Mouse (Mus musculus) mammary gland, adult 2 months (tissue): ENCODE results near the gene Slc2a12. TPM values are rescaled to one million over a fixed set of nuclear protein-coding genes. Genes with fewer than 3 reads are reported as not detected.

ENCODE experiments used
- polyA plus RNA-seq: library from polyadenylated mRNA; depleted of rRNA; stranded (reverse); fragments of >200 nt; gene quantifications from 2 replicates; pipeline ENCODE4 v1.2.3, GENCODE M21; 2012; ENCODE audit warnings: low replicate concordance; rRNA removed

Gene Slc2a12
- polyA plus RNA-seq = 0.98 and 4.3 TPM in 2 replicates

GRCm38 (mm10) chr10:22644853-22645491 is at the start of gene Slc2a12:
Gene Slc2a12 (plus strand): TSS chr10:22645011.

GRCm38 (mm10) chr10:22731272-22732093 is 86.7 kb downstream of the Slc2a12 start, which contains the start of gene Tbpl1:
Gene Tbpl1 (minus strand): TSS chr10:22731938.

Other genes with a start within 250 kb of the Slc2a12 start
- 18.6 and 30.3 TPM in 2 replicates for gene Tbpl1, start 86.9 kb downstream of the Slc2a12 start, polyA plus RNA-seq
- gene Tcf21, start 175.2 kb downstream of the Slc2a12 start, polyA plus RNA-seq = 0.14 TPM in 1 of 2 replicates, not detected in the other